Mouse (Mus musculus) urinary bladder, postnatal 4 days (tissue): ENCODE data around the gene Agl.
A peak's percentile ranks its signal among the peaks of the same experiment; 100 is the strongest.
"Not testable (repeated sequence)": the region's sequence is repeated elsewhere in the genome, so short reads cannot be mapped to it uniquely, and the experiment has no call there.

Experiments used
- DNase-seq, 2 experiments: peaks; one replicate each; pipeline ENCODE4 v3.0.0; 2021 to 2022; ENCODE audit warnings: low spot score in 2 of 2

The Agl gene

DNA sequence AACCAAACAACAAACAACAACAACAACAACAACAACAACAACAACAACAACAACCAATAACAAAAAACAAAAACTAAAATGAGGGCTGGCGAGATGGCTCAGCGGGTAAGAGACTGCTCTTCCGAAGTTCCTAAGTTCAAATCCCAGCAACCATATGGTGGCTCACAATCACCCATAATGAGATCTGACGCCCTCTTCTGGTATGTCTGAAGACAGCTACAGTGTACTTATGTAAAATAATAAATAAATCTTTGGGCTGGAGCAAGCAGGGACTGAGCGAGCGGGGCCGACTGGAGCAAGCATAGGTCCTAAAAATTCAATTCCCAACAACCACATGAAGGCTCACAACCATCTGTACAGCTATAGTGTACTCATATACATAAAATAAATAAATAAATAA, 60.3 kb downstream of the Agl start:
- not testable (repeated sequence) for DNase-seq

DNA sequence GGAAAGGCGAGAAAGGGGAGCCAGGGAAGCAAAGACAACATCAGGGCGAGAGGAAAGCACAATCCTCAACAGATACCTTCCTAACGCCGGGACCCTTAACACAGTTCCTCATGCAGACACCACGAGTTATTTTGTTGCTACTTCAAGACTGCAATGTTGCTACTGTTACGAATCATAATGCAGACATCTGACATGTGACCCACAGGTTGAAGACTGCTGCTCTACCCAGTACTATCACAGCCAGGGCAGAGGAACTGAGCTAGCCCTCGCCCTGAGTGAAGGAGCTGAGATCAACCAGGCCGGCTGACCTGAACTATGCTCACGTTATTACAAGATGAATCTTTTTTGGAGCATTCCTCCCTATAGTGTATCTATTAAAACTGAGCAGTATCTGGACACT, 67.0 kb downstream of the Agl start:
- DNase-seq, result no peak

DNA sequence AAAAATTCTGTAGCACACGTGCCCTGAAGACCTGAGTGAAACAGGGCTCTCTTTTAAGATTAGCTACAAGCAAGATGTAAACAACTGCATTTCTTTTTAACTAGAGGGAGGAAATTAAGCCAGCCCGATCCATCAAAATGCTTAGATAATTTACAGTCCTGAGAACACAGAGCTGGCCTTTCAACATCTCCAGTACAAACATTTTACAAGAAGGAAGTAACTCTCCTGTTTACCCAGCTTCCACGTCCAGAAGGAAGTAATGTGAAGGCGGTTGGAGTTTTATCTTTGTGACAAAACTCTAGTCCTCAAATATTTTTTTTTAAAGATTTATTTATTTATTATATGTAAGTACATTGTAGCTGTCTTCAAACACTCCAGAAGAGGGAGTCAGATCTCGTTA, 67.9 kb downstream of the Agl start:
- DNase-seq, result no peak

DNA sequence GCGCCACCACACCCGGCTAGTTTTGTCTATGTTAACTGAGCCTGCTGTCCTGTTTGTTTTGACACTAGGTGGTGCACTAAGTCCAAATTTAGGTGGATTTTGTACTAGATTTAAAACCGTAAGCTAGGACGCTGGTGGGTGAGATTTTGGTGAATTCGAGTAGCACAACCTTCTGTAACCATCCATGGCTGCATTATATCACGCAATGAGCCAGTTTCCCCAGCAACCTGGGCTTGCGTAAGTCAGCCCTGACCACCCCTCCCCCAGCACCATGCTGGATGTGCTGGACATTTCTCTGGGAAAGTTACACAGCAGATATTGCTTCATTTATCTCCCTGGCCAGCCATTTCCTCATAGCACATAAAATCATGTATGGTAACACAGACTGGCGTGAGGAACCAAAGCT, 70.6 kb downstream of the Agl start:
- no peak for DNase-seq

DNA sequence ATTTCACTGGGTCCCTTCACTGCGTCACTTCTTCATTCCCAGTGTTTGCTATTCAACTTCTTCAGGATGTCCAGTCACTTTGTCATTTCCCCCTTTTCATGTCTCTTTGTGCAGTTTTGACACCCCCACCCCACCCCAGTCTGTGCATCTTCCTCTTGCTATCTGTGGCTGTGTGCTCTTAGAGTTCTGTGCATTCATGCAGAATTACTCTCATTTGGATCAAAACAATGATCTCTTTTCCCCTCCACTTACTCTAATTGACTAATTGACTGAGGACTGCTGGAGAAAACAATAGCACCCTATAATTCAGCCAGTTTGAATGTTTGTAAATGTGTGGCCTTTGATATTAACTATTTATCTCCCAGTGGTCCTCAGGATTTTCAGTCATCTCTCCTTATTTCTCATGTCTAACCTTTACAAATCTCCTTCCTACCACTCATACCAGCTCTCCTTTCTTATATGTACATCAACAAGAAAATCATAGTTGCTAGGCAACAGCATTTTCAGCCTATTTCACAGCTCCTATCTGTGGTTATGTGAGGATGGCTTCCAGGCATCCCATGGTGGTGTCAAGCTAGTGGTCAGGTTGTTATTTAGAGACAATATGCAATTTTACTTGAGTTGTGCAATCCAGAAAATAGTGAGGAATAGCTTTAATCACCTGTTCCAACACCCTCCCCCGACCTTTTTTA, 78.3 kb downstream of the Agl start:
- DNase-seq, result no peak

DNA sequence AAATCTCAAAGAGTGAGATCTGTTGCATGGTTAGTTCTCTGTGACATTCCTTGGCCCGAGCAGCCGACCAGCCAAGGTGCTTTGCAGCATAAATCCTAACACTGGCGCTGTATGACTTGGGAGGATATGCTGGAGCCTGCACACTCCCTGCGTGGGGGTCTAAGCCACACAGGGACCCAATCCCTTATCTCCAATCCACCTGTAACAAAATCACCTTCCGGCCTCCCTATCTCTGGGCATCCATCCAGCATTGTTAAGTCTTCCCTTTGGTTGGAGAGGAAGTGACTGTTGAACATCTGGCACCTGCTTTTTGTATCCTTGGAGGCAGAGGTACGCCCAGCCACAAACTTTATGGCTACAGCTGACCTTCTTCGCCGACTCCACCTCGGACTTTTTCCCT, 81.2 kb downstream of the Agl start:
- DNase-seq, result no peak

DNA sequence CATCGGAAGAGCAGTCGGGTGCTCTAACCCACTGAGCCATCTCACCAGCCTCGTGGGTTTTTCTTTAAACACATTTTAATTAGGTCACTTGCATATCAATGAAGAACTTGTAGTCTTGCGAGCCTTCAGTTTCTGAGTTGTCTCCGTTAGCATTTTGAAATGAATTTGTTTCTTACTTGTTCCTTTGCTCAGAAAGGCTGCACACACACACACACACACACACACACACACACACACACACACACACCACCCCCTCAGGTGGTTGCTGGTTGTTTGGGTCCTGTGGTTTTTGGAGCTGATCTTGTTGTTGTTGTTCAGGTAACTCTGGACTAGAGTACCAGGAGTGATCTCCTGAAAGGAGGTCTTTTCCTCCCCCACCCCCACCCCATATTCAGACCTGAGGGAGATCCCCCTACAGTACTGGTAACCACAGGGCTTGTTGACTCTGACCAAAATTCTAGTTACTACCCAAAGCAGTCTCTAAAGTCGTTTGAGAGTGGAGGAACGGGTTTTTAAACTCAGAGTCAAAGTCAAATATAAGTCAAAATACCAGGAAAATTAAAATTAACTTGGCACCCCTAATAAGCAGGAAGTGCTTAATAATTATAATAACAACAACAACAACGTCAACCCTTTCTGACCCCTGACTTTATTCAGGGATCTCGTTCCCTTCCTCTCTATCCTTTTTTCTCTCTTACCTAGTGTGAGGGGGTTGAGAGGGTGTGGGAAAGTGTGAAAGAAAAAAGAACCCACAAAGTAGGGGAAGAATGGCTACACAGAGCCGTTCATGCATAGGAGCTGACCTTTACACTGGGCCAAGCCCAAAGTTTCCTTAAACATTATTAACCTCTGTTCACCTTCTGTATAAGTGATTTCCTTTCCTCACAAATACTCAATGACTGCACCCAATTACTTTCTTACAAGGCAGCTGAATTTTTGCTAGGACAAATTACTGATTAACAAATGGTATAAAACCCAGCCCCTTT, 84.2 kb downstream of the Agl start:
- no peak for DNase-seq

DNA sequence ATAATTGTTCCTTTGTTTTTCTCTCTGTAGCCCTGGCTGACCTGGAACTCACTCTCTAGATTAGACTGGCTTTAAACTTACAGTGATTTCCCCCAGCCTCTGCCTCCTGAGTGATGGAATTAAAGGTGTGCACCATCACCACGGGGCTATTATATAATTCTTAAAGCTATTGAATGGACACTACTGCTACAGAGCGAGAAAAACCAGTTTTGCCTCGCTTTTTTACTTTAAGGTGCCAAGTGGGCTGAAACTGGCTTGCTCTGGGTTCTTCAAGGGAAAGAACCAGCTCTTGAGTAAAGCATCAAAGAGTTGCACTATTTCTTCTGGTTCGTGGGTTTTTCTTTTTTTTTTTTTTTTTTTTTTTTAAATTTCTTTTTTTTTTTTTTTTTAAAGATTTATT, 85.0 kb downstream of the Agl start:
- DNase-seq, result no peak

DNA sequence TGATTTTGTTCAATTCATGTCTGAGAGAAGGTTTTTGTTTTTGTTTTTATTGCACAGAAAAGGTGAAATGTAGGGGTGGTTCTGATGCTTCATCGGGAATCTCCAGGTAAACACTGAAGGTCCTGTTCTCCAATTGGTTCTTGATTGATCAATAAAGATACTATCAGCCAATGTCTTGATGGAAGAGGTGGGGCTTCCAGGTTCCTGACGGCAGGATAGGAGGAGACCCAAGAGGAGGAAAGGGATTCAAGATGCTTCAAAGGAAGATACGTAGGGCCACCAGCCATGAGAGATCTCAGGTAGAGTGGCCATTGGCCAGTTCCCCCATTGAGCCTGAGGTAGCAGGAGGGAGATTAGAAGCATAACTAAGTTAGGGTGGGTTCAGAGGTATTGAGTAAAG, 89.0 kb downstream of the Agl start:
- DNase-seq, result no peak

DNA sequence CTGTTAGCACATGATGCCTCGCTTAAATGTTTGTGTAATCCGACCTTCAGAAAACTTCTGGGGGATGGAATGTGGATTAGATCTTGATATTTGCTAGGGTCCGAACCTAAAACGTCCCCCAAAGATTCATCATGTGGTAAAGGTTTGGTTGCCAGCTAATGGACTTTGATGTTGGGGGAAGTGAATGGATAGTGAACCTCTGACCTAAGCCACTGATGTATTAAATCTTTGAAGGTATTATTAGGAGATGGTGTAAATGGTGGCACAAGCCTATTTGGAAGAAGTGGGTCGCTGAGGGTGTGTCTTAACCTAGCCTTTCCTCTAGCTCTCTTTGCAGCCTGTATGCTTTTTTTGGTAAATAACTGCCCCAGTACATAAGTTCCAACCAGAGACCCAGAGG, 94.9 kb downstream of the Agl start:
- no peak for DNase-seq

DNA sequence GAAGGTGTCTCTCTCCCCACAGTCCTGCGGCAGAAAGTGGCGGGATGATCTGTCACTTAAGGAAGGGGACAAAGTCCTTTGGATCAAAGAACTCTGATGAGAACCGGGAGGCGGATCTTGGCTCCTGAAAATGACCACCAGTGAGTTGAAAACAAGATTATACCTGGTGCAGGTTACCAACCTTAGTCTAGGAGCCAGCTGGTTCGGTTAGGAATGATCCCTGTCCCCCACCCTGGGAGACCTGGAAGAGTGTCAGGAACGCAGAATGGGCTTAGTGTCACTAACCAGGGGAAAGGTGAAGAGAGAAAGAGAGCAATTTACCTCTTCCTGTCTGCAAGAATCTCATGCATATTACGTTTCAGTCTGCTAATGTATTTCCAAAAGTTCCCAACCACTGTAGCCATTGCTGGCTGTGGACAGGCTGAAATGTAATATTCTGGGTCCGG, 95.5 kb downstream of the Agl start, which contains the start of gene Slc35a3:
Gene Slc35a3, minus strand, starts transcription at position 396 of the 446 bp plus-strand sequence.
- no peak for DNase-seq

DNA sequence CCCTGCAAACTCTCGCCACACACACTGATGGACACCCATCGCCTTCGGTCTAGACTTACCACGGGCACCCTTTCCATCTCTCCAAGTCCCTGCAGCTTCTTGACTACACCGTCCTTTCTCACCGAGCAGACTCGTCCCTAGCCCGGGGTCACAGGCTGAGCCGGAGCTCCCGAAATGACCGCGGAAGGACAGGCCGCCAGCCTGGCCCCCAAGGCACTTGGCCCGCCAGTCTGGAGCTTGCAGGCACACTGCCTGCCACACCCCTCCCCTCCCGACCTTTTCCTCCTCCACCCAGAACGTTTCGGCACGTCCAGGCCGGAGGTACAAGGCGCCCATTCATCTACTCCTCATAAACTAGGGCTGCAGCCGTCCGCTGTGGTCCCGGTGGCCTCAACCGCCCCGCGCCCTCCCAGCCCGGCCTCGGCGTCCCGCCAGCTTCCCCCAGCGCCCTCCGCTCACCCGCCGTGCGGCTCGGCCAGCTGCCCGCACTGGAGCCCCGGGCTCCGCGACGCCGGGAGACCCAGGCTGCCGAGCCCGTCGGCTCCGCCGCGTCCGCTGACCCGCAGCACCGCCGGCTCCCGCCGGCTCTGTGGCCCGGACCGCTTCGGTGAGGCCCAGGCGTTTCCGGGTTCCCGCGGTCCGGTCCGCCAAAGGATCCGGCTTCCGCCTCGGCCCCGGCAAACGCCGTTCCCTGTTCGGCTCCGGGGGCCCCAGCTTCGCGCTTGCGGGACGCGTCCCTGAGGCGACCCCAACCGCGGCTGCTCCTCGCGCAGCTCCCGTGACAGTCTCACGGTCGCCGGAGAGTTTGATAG, 96.1 kb downstream of the Agl start:
- DNase-seq, result peak; percentile 77 to 82

DNA sequence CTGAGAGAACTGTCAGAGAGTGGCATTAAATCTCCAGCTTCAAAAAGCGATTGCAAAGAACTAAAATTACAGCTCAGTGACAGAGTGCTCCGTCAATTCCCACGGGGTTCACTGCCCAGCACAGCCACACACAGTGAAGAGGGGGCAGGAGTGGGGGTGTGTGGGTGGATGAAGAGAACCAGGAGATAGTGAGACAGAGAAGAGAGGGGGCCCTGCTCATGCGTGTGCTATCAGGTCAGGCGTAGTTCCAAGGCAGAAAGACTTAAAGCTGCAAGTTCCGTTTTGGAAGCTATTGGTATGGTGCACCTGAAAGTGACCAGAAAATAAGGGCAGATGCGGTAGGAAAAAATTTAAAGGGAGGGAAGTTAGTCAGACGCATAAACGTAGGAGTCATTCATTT, 97.0 kb downstream of the Agl start:
- no peak for DNase-seq

DNA sequence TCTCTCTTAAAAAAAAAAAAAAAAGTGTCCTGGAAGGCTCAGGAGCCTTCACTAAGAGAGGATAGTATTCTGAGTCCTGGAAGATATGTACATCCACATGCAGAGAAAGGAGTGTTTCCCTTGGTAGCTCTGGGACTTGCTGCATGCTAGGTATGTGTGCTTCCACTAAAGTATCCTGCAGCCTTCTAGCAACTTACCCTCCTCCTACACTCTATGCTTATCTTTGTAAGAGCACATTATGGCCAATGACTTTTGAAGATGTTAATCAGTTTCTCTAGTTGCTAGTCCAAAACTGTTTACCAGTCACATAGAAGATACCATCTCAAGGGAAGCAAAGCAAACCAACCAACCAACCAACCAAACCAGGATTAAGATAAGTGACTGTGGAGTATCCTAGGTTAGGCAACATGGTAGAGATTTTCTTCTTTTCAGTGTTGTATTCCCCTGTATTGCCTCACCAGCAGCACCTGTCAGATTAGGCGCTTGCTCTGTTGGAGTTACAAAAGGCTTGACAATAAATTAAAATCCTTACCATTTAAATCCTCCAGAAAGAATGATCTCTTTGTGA, 102.2 kb downstream of the Agl start:
- no peak for DNase-seq

DNA sequence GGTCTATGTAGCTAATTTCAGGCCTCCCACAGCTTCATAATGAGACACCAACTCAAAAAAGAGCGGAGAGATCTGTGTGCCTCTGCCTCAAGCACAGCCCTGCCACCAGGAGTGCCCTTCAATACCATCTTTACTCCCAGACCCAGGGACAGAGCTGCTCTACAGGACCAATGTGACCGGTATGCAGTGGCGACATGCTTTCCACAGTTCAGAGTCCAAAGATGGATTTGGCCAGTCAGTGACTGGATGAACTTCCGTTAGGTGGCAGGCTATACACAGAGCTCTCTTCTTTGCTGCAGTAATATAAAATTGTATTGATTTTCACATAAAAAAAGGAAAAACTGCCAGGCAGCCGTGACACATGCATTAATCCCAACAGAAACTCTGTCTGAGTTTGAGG, 104.1 kb downstream of the Agl start:
- DNase-seq, result no peak

DNA sequence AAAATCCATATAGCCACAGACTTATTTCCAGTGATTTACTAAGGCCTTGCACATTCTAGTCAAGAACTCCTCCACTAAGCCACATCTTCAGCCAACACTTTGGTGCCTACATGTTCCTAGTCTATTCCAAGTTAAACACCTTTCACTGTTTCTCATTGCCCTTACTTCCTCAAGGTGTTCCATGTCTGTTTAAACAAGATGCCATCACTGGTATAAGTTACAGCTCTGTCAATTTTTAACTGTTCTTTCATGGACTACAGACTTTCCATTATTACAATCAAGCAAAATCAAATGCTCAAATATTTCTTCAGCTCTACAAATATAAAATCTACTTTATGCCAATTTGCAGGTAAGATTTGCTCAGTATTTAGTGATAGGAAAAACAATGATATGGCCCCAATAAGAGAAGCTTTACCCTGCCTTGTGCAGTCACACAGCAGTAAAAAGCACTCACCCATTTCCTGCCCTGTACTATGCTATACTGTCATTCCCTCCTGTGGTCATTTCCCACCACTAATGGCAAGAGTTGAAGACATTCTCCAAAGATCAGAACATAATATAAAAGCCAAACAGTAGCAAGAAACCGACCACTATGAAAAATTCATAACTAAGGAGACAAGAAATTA, 105.2 kb downstream of the Agl start:
- DNase-seq, result no peak

DNA sequence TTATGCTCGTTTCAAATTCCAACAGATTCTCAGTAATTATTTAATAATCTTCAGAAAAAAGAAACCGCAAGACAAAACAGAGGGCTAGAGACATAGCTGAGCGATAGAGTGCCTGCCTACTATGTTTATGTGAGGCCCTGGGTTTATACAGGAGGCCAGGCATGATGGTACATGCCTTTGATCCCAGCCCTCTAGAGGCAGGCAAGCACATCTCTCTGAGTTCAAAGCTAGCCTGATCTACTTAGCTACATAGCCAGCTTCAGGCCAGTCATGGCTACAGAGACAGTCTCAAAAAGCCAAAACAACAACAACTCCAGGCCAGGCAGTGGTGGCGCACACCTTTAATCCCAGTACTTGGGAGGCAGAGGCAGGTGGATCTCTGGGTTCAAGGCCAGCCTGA, 106.4 kb downstream of the Agl start:
- no peak for DNase-seq

DNA sequence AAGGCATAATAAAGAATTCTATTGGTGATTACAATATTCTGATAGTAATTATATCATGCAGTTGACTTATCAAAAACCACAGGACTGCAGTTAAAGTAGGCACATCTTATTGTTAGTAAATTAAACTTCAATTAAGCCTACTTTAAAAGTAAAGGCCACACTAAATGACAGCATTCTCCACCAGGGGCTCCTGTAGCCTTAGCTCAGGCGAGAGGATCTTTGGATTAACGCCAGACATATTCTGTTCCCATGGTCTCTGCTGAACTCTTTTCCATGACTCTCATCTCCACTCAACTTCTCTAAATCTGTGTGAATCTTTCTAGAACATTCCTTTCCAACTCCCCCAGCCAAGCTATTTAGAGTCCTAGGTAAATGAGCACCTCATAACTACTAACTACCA, 109.2 kb downstream of the Agl start:
- no peak for DNase-seq

DNA sequence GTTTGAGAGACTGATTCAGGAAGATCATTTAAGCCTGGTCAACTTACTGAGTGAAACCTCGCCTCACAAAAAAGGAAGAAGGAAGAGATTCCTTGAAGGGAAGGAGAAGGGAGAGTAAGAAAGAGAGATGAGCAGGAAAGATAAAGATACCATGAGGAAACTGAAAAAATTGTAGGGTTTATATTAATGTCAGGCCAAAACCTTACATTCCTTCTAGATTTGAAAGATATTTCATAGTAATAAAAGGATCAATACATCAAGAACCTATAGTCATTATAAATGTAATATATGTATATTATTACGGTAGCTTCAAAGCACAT, 112.3 kb downstream of the Agl start:
- no peak for DNase-seq

DNA sequence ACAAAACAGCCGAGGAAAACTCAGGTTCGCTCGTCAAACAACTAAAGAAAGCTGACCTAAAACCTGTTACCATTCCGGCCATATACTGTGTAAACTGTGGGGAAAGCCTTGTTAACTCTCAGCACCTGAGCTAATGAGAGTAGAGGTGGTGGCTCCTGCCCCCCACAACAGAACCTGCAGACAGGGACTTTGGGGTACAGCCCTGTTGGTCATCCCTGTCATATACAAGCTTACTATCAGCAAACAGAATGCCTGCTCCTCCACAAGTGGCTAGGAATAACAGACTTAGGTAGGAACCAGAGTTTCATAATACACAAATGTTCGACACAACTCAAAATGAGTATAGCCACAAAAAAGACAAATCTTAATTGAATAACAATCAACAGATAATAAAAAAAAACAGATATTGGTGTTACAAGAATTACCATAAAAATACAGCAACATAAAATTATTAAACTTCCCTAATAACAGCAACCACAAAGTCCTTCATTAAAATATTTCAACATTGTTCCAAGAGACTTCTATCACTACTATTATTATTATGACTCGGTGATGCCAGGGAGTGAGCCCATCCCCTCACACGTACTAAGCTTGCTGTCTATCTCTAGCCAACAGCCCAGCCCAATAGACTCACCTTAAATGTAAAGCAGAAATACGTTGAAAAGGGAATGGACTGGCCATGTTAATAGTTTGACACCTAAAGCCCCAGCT, 112.9 kb downstream of the Agl start:
- DNase-seq, result no peak

DNA sequence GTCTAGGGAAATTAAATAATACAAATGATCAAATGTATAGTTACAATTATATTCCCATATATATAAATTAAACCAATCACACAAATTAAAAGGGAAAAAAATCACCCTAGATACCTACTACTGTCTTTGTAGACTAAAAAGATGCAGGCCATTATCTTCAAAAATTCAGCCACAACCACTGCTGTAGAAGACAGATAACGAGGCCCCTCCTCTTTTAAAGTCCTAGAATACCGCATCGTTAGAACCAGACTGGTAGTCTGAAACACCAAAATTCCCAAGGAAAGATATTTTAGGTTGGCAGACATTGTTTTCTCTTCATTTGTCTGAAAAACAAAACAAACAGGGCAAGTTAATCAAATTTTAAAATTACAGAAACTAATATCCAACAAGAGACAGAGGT, 113.7 kb downstream of the Agl start:
- no peak for DNase-seq
